Mouse (Mus musculus) heart, postnatal 25 days (tissue): ENCODE measurements around the gene Fam229a. TPM values are rescaled to one million over a fixed set of nuclear protein-coding genes. Genes with fewer than 3 reads are reported as not detected.
"Not testable (repeated sequence)": the region's sequence is repeated elsewhere in the genome, so short reads cannot be mapped to it uniquely, and the experiment has no call there.

Experiments
- DNase-seq: peaks from one replicate; pipeline ENCODE4 v3.0.0; 2022; ENCODE audit warnings: low spot score
- intact Hi-C: fragments of 180-260 bp; cut with DNase I; formaldehyde crosslinking; loops from one replicate; pipeline ENCODE4 v1.15.1; 2025
- total RNA-seq, 2 experiments: library from RNA; stranded (reverse); gene quantifications; 2 replicates each; pipeline ENCODE4 v1.2.3; 2021

Fam229a gene
- total RNA-seq, 2 experiments from 2014 or later, result not detected

- intact Hi-C loops, result no loop called here
- peak; percentile 30 for DNase-seq
These were observed 23.4 kb downstream of the Fam229a start for GRCm38 (mm10) chr4:129514300-129514898.

GRCm38 (mm10) chr4:129516925-129517324 lies 25.9 kb downstream of the Fam229a start:
- no peak for DNase-seq
- intact Hi-C loops, result no loop called here

GRCm38 (mm10) chr4:129518519-129518918 lies 27.5 kb downstream of the Fam229a start:
- intact Hi-C loops, result no loop called here
- DNase-seq, result no peak

- no peak for DNase-seq
- intact Hi-C loops, result no loop called here
These were observed 34.3 kb downstream of the Fam229a start for GRCm38 (mm10) chr4:129525338-129525737.

- DNase-seq, result no peak
- intact Hi-C loops, result no loop called here
These were observed 34.9 kb downstream of the Fam229a start for GRCm38 (mm10) chr4:129525889-129526288.

- intact Hi-C loops, DNase-seq: not testable (repeated sequence)
These were observed 37.9 kb downstream of the Fam229a start for GRCm38 (mm10) chr4:129528901-129529300.

- intact Hi-C loops, result no loop called here
These were observed 49.0 kb downstream of the Fam229a start for GRCm38 (mm10) chr4:129540012-129540411.

More at GRCm38 (mm10) chr4:129540012-129540411, 49.0 kb downstream of the Fam229a start:
- DNase-seq, result no peak

Other genes with a start within 250 kb of the Fam229a start
- gene C77080, start 229.8 kb upstream of the Fam229a start, total RNA-seq, result 1 to 10 TPM; 3.3 to 6.1 TPM
- 10 to 100 TPM; 15.5 to 16.3 TPM for gene Sync, start 203.6 kb upstream of the Fam229a start, total RNA-seq
- 10 to 100 TPM; 77.5 to 84.0 TPM for gene Rbbp4, start 155.8 kb upstream of the Fam229a start, total RNA-seq
- 10 to 100 TPM; 18.6 to 22.7 TPM for gene Zbtb8os, start 155.5 kb upstream of the Fam229a start, total RNA-seq
- 1 to 10 TPM; 3.5 to 3.7 TPM for gene Zbtb8a, start 113.1 kb upstream of the Fam229a start, total RNA-seq
- under 1 TPM in 1 of 2 experiments, not detected in 1; 0.08 TPM for gene Zbtb8b, start 50.3 kb upstream of the Fam229a start, total RNA-seq
- 10 to 100 TPM; 40.6 to 45.6 TPM for gene Bsdc1, start 29.6 kb upstream of the Fam229a start, total RNA-seq
- not detected for gene Tssk3, start 168 bp upstream of the Fam229a start, total RNA-seq
- gene Marcksl1, start 22.4 kb downstream of the Fam229a start, total RNA-seq, result 1 to 10 TPM; 6.8 to 7.8 TPM
- 10 to 100 TPM; 15.9 to 18.6 TPM for gene Hdac1, start 51.5 kb downstream of the Fam229a start, total RNA-seq
- gene Lck, start 82.5 kb downstream of the Fam229a start, total RNA-seq, result 1 to 10 TPM in 1 of 2 experiments, under 1 TPM in 1; 0.47 to 1.2 TPM
- 1 to 10 TPM in 1 of 2 experiments, under 1 TPM in 1; 0.70 to 1.0 TPM for gene Fam167b, start 87.4 kb downstream of the Fam229a start, total RNA-seq
- gene Eif3i, start 109.5 kb downstream of the Fam229a start, total RNA-seq, result 100 to 1,000 TPM; 119 to 129 TPM
- 10 to 100 TPM; 38.5 to 42.3 TPM for gene Tmem234, start 109.5 kb downstream of the Fam229a start, total RNA-seq
- 1 to 10 TPM in 1 of 2 experiments, under 1 TPM in 1; 0.61 to 1.5 TPM for gene Dcdc2b, start 123.1 kb downstream of the Fam229a start, total RNA-seq
- 10 to 100 TPM; 17.2 to 19.1 TPM for gene Iqcc, start 127.9 kb downstream of the Fam229a start, total RNA-seq
- gene Ccdc28b, start 132.8 kb downstream of the Fam229a start, total RNA-seq, result 10 to 100 TPM; 25.3 to 28.5 TPM
- 10 to 100 TPM; 26.2 to 27.3 TPM for gene Txlna, start 149.9 kb downstream of the Fam229a start, total RNA-seq
- 10 to 100 TPM; 71.7 to 79.6 TPM for gene Kpna6, start 181.6 kb downstream of the Fam229a start, total RNA-seq
- 1 to 10 TPM; 5.3 to 5.7 TPM for gene Tmem39b, start 205.6 kb downstream of the Fam229a start, total RNA-seq